Mouse (Mus musculus) heart, embryonic 11.5 days (tissue): ENCODE data around the gene Kdelc1. TPM values are rescaled to one million over a fixed set of nuclear protein-coding genes. Genes with fewer than 3 reads are reported as not detected.
A peak's percentile ranks its signal among the peaks of the same experiment; 100 is the strongest.

Experiments used
- ATAC-seq: fragments of 200-750 bp; cut with Nextera tagmentation; replicated peaks from 2 replicates; pipeline ENCODE4 v1.8.0; 2017; ENCODE audit warnings: moderate library complexity; ENCODE audit not compliant: insufficient number of reproducible peaks, low FRiP score, low TSS enrichment
- H3K27ac ChIP-seq: fragments of 300-500 bp; sonication (generic); 2 replicates; pipeline ENCODE4 v1.5.1; 2014; ENCODE audit warnings: mild to moderate bottlenecking, low read depth, low read length
- H3K27me3 ChIP-seq: fragments of 300-500 bp; sonication (generic); 2 replicates; pipeline ENCODE4 v1.6.1; 2014; ENCODE audit warnings: mild to moderate bottlenecking, low read length, mixed read lengths; ENCODE audit not compliant: control insufficient read depth, insufficient read depth
- H3K36me3 ChIP-seq: fragments of 300-500 bp; sonication (generic); 2 replicates; pipeline ENCODE4 v1.6.1; 2014; ENCODE audit warnings: mild to moderate bottlenecking, low read length, moderate library complexity, mixed read lengths; ENCODE audit not compliant: control insufficient read depth, insufficient read depth
- H3K4me1 ChIP-seq: fragments of 300-500 bp; sonication (generic); 2 replicates; pipeline ENCODE4 v1.6.1; 2014; ENCODE audit warnings: low read length; ENCODE audit not compliant: control insufficient read depth, insufficient read depth
- H3K4me2 ChIP-seq: fragments of 300-500 bp; sonication (generic); 2 replicates; pipeline ENCODE4 v1.6.1; 2014; ENCODE audit warnings: mild to moderate bottlenecking, moderate library complexity
- H3K4me3 ChIP-seq: fragments of 300-500 bp; sonication (generic); 2 replicates; pipeline ENCODE4 v1.5.1; 2014; ENCODE audit warnings: low read depth, low read length
- H3K9ac ChIP-seq: fragments of 300-500 bp; sonication (generic); 2 replicates; pipeline ENCODE4 v1.6.1; 2014; ENCODE audit warnings: mild to moderate bottlenecking, low read depth, low read length, moderate library complexity
- H3K9me3 ChIP-seq: fragments of 300-500 bp; sonication (generic); replicated peaks from 2 replicates; pipeline ENCODE4 v1.6.1; 2016; ENCODE audit warnings: low read length; ENCODE audit not compliant: control insufficient read depth
- WGBS: fragments of 180-500 bp; shearing (Covaris S2); extraction: QIAGEN DNeasy Blood & Tissue Kit; methylation state at CpG from one replicate; pipeline ENCODE4 v1.1.7; 2014; ENCODE audit not compliant: insufficient replicate concordance; 5-methylcytosine and 5-hydroxymethylcytosine counted together
- polyA plus RNA-seq: library from polyadenylated mRNA; unstranded; fragments of >200 nt; fragmentation: Nextera tagmentation; extraction: Ambion mirVana; gene quantifications from 2 replicates; pipeline ENCODE4 v1.2.1, GENCODE M21; 2014

Kdelc1 gene
- polyA plus RNA-seq, 1 experiment from 2014 or later: 56.4 TPM

DNA sequence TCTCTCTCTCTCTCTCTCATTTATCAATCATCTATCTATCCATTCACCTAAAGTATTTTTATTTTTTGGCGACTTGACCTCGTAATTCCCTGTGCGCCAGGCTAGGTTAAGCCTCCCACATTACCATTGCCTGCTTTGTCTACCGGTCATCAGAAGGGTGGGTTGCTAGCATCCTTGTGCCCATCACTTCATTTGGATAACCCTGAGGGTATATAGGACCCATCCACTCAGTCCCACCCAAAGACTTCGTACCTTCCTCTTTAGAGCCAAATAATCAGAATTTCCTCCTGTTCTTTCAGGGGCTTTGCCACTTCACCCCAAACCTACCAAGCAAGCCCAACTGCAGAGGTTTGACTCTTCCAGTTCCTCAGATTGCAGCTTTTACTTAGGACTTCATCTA is 15.7 kb downstream of the Kdelc1 start:
- peak overlapping the region; percentile 71 for H3K4me2 ChIP-seq
- H3K36me3 ChIP-seq: peaks cover 8% of the 10 kb centered on the region; the same call in 1 of the 2 replicates
- no peak overlapping the region for H3K27ac ChIP-seq
- 15% methylated on average over 5 of the region's 5 CpGs for WGBS
- peak overlapping the region; percentile 77 for H3K4me3 ChIP-seq
- peak overlapping the region; percentile 63; the same call in 1 of the 2 replicates for H3K9ac ChIP-seq
- H3K27me3 ChIP-seq: no peaks in the 10 kb centered on the region
- no peaks in the 10 kb centered on the region for H3K9me3 ChIP-seq
- peaks cover 4% of the 10 kb centered on the region; the same call in 1 of the 2 replicates for H3K4me1 ChIP-seq
- no peak for ATAC-seq

DNA sequence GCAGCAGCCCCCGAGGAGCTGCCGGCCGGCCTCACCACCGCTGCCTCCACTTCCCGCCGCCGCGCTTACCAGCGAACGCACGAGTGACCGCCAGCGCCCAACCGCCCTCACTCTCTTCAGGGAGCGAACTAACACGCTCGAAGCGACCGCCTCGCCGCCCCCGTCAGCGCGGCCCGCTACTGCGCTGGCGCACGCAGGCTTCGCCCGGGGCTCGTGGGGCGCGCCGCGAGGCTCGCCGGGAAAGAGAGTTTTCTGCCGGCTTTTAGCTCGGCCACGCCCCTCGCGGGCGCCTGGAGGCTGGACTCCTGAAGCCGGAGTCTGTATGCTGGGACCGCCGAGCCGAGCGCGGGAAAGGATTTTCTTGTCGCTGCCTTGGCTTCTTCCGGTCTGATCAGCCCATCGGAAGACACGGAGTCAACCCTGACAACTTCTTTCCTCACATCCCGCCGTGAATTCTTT is 16.3 kb downstream of the Kdelc1 start, which contains the start of gene Tex30:
TSS of gene Tex30 (minus strand) at position 183 of the 459 bp plus-strand sequence.
- peak within 1 kb of the TSS; percentile 95 for H3K27ac ChIP-seq
- H3K27me3 ChIP-seq: no peaks in the 10 kb centered on the region
- peak within 1 kb of the TSS; percentile 83 for H3K9ac ChIP-seq
- H3K9me3 ChIP-seq: no peaks in the 10 kb centered on the region
- H3K4me2 ChIP-seq: peak within 1 kb of the TSS; percentile 71
- peak; percentile 94 for ATAC-seq
- WGBS: under 1% methylated on average over 47 of the region's 55 CpGs
- H3K4me1 ChIP-seq: peaks cover 4% of the 10 kb centered on the region; the same call in 1 of the 2 replicates
- peak within 1 kb of the TSS; percentile 77 for H3K4me3 ChIP-seq
- peaks cover 5% of the 10 kb centered on the region; the same call in 1 of the 2 replicates for H3K36me3 ChIP-seq

DNA sequence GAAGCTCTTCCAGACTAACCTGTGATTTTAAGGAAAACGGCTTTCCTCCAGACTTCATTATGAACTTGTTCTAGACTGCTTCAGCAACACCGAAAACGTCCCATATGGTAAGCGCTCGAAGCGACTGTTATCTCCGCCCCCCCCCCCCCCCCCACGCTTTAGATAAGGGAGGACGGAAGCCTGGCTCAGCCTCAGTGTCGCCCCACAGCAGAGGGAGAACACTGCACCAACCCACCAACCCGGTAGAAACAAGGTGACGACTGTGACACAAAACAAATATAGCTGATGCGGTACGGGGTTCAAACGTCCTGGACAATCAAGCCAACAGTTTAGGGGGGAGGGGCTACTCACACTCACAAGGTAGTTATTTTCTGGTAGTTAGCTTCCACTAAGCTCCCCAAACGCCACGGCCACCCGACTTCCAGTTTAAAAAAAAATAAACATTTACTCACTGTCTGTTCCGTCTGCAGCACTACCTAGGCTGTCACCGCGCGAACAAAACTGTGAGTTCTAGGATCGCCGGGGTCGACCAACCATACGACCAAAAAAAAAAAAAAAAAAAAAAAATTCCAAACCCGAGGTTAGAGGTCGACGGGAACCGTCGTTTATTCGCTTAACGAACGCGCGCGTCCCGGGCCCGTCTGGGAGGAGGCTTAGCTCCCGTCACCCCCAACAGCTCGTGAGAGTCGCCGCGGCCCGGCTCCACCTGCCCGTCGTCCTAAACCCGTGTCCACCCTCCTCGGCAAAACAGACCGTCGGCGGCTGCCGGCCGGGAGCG is 17.0 kb downstream of the Kdelc1 start:
- peaks cover 5% of the 10 kb centered on the region; the same call in 1 of the 2 replicates for H3K36me3 ChIP-seq
- H3K9me3 ChIP-seq: no peaks in the 10 kb centered on the region
- H3K4me1 ChIP-seq: peaks cover 4% of the 10 kb centered on the region; the same call in 1 of the 2 replicates
- H3K9ac ChIP-seq: peak overlapping the region; percentile 83
- H3K4me2 ChIP-seq: peak overlapping the region; percentile 71
- WGBS: under 1% methylated on average over 53 of the region's 55 CpGs
- peak overlapping the region; percentile 95 for H3K27ac ChIP-seq
- ATAC-seq: peak; percentile 76
- no peaks in the 10 kb centered on the region for H3K27me3 ChIP-seq
- peak overlapping the region; percentile 77 for H3K4me3 ChIP-seq

DNA sequence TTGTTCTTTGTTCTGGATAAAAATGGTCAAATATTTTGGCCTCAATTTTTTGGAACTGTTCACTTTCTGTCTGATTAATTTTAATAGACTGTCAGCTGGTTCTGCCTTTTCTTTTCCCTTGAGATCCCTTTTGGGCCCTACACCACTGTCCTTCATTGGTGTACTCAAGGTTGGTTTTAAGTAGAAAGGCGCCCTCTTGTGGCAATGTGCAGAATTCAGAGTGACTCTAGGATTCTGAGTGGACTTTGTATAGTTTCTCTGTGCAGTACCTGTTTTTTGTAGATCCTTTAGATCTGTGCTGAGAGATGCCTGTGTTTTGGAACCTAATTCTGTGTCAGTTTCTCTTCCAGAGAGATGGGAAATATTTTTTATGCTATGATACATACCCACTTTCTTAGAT is 54.0 kb downstream of the Kdelc1 start:
- no peak overlapping the region for H3K9ac ChIP-seq
- 0% methylated on average over 1 of the region's 1 CpGs for WGBS
- H3K4me1 ChIP-seq: no peaks in the 10 kb centered on the region
- ATAC-seq: no peak
- H3K27me3 ChIP-seq: no peaks in the 10 kb centered on the region
- H3K36me3 ChIP-seq: no peaks in the 10 kb centered on the region
- no peaks in the 10 kb centered on the region for H3K9me3 ChIP-seq
- no peak overlapping the region for H3K4me2 ChIP-seq
- no peak overlapping the region for H3K4me3 ChIP-seq
- no peak overlapping the region for H3K27ac ChIP-seq

DNA sequence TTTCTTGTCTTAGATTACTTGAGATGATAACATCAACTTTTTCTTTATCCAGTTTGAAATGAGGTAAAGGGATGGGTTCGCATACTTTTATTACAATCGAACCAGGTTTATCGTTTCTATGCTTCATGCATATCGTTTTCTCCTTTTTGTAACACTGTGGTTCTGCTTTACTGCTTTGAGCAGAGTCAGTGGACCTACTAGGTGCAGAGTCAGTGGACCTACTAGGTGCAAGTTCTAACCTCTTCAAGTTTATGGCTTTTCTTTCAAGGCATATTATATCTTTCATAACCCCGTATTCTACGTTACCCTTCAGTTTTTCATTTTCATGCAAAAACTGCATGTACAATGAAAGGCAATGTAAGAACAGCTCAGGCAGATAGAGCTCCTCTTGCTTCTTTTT is 55.2 kb downstream of the Kdelc1 start:
- 87% methylated on average over 6 of the region's 6 CpGs for WGBS
- no peak for ATAC-seq
- no peak overlapping the region for H3K4me2 ChIP-seq
- no peaks in the 10 kb centered on the region for H3K9me3 ChIP-seq
- H3K36me3 ChIP-seq: no peaks in the 10 kb centered on the region
- H3K4me3 ChIP-seq: no peak overlapping the region
- H3K27me3 ChIP-seq: no peaks in the 10 kb centered on the region
- no peak overlapping the region for H3K9ac ChIP-seq
- no peaks in the 10 kb centered on the region for H3K4me1 ChIP-seq
- no peak overlapping the region for H3K27ac ChIP-seq

DNA sequence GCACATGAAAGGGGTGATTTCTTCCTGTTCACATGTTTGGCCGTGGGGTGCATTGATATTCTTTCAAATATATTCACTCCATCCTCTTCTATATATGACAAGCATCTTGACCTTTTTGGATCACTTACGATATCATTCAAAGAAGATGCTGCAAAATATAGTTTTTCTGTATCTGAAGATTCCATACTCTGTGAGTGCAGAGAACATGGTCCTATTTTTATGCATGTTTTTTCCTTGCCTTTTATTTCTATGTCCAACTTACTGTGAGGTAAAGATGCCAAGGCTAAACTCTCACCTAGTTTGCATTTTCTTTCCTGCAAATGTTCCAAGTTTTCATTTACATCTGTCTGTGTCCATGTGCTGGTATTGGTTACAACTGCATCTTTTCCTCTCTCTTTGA is 56.8 kb downstream of the Kdelc1 start, which contains the start of gene Gm8251:
TSS of gene Gm8251 (minus strand) at position 101 of the 400 bp plus-strand sequence.
- 88% methylated on average over 2 of the region's 2 CpGs for WGBS
- no peak for ATAC-seq
- H3K4me1 ChIP-seq: no peaks in the 10 kb centered on the region
- H3K9me3 ChIP-seq: no peaks in the 10 kb centered on the region
- no peaks in the 10 kb centered on the region for H3K36me3 ChIP-seq
- H3K27ac ChIP-seq: no peak within 1 kb of the TSS
- no peak within 1 kb of the TSS for H3K4me2 ChIP-seq
- no peak within 1 kb of the TSS for H3K4me3 ChIP-seq
- no peak within 1 kb of the TSS for H3K9ac ChIP-seq
- H3K27me3 ChIP-seq: no peaks in the 10 kb centered on the region

DNA sequence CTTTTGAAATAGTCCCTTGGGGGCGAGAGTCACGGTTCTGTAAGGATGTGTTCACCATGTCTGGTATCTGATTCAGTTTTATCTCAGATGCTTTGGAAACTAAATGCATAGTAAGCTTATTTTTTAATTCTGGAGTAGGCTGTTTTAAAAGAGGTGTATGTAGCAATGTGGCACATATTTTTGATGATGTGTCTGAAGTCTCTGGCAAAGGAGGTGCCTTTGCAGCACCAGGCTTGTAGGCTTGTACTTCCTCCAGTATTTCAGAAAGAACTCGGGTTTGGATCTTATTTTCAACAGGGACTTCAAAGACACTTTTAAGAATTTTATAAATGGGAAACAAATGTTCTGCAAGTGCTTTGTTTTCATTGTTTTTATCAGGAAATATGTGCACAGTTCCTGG is 60.8 kb downstream of the Kdelc1 start:
- no peaks in the 10 kb centered on the region for H3K27me3 ChIP-seq
- 75% methylated on average over 3 of the region's 3 CpGs for WGBS
- no peak overlapping the region for H3K27ac ChIP-seq
- H3K36me3 ChIP-seq: no peaks in the 10 kb centered on the region
- no peak overlapping the region for H3K4me2 ChIP-seq
- no peak for ATAC-seq
- H3K4me3 ChIP-seq: no peak overlapping the region
- H3K9me3 ChIP-seq: no peaks in the 10 kb centered on the region
- H3K9ac ChIP-seq: no peak overlapping the region
- H3K4me1 ChIP-seq: no peaks in the 10 kb centered on the region
